Mouse (Mus musculus): ENCODE data around the gene Dop1b. TPM values are rescaled to one million over a fixed set of nuclear protein-coding genes. Genes with fewer than 3 reads are reported as not detected.

Gene Dop1b
- polyA plus RNA-seq, 1 experiment from 2014 or later, result 21.6 TPM

Other genes starting within 250 kb of the Dop1b start
- gene Setd4, start 107.8 kb upstream of the Dop1b start, polyA plus RNA-seq (2015; fragmentation: Nextera tagmentation; extraction: Ambion mirVana), result 3.9 and 4.3 TPM in 2 replicates
- gene Cbr1, start 106.1 kb upstream of the Dop1b start, polyA plus RNA-seq (2015; fragmentation: Nextera tagmentation; extraction: Ambion mirVana), result 22.8 and 25.9 TPM in 2 replicates
- gene Gm5678, start 83.8 kb upstream of the Dop1b start, polyA plus RNA-seq (2015; fragmentation: Nextera tagmentation; extraction: Ambion mirVana), result not detected in 2 replicates
- 0.35 and 0.73 TPM in 2 replicates for gene Cbr3, start 28.7 kb upstream of the Dop1b start, polyA plus RNA-seq (2015; fragmentation: Nextera tagmentation; extraction: Ambion mirVana)
- gene Morc3, start 120.2 kb downstream of the Dop1b start, polyA plus RNA-seq (2015; fragmentation: Nextera tagmentation; extraction: Ambion mirVana), result 15.7 and 16.4 TPM in 2 replicates
- 30.0 and 32.0 TPM in 2 replicates for gene Chaf1b, start 172.0 kb downstream of the Dop1b start, polyA plus RNA-seq (2015; fragmentation: Nextera tagmentation; extraction: Ambion mirVana)

Data from liver, embryonic 16.5 days (tissue).